Mouse (Mus musculus) megakaryocyte-erythroid progenitor cell, adult 5-6 weeks (primary cell): ENCODE measurements around the gene Oaf. TPM values are rescaled to one million over a fixed set of nuclear protein-coding genes. Genes with fewer than 3 reads are reported as not detected.

Experiments used
- ATAC-seq: replicated peaks from 2 replicates; pipeline ENCODE4 v1.8.0; 2016; ENCODE audit warnings: mild to moderate bottlenecking, inconsistent platforms; ENCODE audit not compliant: severe bottlenecking, poor library complexity, low FRiP score, low TSS enrichment
- total RNA-seq, 2 experiments: library from RNA; stranded (forward) in 1 of 2; stranded (reverse) in 1 of 2; fragments of 200-1000, 215-1000 nt in 1 of 2; fragments of >200 nt in 1 of 2; fragmentation: Nextera tagmentation in 1 of 2; gene quantifications; 2 replicates each; pipeline ENCODE4 v1.2.3; 2014 to 2017

The Oaf gene
- 23.8 and 24.9 TPM in 2 replicates for total RNA-seq (2014; fragmentation: Nextera tagmentation)
- 5.7 and 17.9 TPM in 2 replicates for total RNA-seq (2017)

- peak; percentile 72 for ATAC-seq
These were observed at the start of gene Oaf for GRCm38 (mm10) chr9:43239712-43240593. Gene Oaf (minus strand): TSS chr9:43239911.

- peak; percentile 47 for ATAC-seq
These were observed 47.2 kb upstream of the Oaf start for GRCm38 (mm10) chr9:43286870-43287269.

- no peak for ATAC-seq
These were observed 45.6 kb upstream of the Oaf start for GRCm38 (mm10) chr9:43285281-43285680.

GRCm38 (mm10) chr9:43284284-43284683 is 44.6 kb upstream of the Oaf start:
- ATAC-seq = peak; percentile 85

- no peak for ATAC-seq
These were observed 34.0 kb upstream of the Oaf start for GRCm38 (mm10) chr9:43273735-43274134.

GRCm38 (mm10) chr9:43271761-43272518 is 32.2 kb upstream of the Oaf start:
- ATAC-seq = no peak

GRCm38 (mm10) chr9:43270723-43271252 is 31.1 kb upstream of the Oaf start:
- ATAC-seq = no peak

GRCm38 (mm10) chr9:43269166-43269565 is 29.5 kb upstream of the Oaf start:
- no peak for ATAC-seq

- ATAC-seq = peak; percentile 85
These were observed 27.6 kb upstream of the Oaf start for GRCm38 (mm10) chr9:43267357-43267756.

- ATAC-seq = no peak
These were observed 25.5 kb upstream of the Oaf start for GRCm38 (mm10) chr9:43265194-43265593.

- ATAC-seq = no peak
These were observed 24.3 kb upstream of the Oaf start for GRCm38 (mm10) chr9:43263946-43264451.

GRCm38 (mm10) chr9:43262811-43263550 is 23.3 kb upstream of the Oaf start:
- no peak for ATAC-seq

GRCm38 (mm10) chr9:43262390-43262789 is 22.7 kb upstream of the Oaf start:
- no peak for ATAC-seq

GRCm38 (mm10) chr9:43261941-43262340 is 22.2 kb upstream of the Oaf start:
- ATAC-seq = no peak

GRCm38 (mm10) chr9:43261124-43261907 is 21.6 kb upstream of the Oaf start:
- ATAC-seq = no peak

GRCm38 (mm10) chr9:43260661-43261060 is 20.9 kb upstream of the Oaf start:
- no peak for ATAC-seq

- no peak for ATAC-seq
These were observed 13.6 kb upstream of the Oaf start for GRCm38 (mm10) chr9:43253271-43253681.

GRCm38 (mm10) chr9:43252790-43253189 is 13.1 kb upstream of the Oaf start:
- ATAC-seq = no peak

- no peak for ATAC-seq
These were observed 12.1 kb upstream of the Oaf start for GRCm38 (mm10) chr9:43251786-43252185.
